Mouse (Mus musculus) heart, postnatal 0 days (tissue): ENCODE measurements at regions not wholly inside any gene's neighbourhood (a gene's known extent, or its start where the extent isn't known, plus 50 kb on each side); places are given as distances from the start of the nearest gene placed in this dataset.

Source experiments
- CTCF ChIP-seq: IDR thresholded peaks from 2 replicates; pipeline ENCODE4 v1.5.1; 2016; ENCODE audit warnings: antibody characterized with exemption, control low read depth, low read depth
- EP300 ChIP-seq: IDR thresholded peaks from 2 replicates; pipeline ENCODE4 v1.6.1; 2016; ENCODE audit warnings: antibody characterized with exemption, low read depth

DNA sequence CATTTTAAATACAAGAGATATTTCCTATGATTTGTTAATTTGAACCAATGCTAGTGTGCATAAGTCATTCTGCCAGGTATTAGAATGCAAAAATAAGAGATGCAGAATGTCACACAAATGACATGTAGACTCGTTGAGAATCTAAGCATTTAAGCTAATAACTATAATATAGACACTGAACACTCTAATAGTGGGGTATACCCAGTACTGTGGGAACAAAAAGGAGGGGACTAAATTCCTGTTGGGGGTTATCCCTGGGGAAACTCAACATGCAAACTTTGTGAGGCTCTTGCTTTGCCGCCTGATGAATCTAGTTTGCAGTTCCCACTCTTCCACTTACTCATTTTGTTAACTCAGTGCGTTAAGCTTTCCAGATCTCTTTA lies 154.0 kb upstream of the Tnc start:
- TF ChIP-seq CTCF (no peak), EP300 (no peak)
